ENCODE assay signal across 8 mouse cellular contexts in genomic region chr7:131800416-131801045, GRCm38 (mm10).
DNase-seq lines count a peak whose midpoint lies in the region; ATAC-seq and TF ChIP-seq lines count a peak whose summit lies in the region.

No protein-coding gene starts in this region.

- H3K4me2 ChIP-seq in intestine, postnatal 0 days (replicated peaks; ENCODE audit: low read depth), result no peak overlapping the region
- no peak overlapping the region for H3K4me2 ChIP-seq in intestine, embryonic 16.5 days (ENCODE audit: low read depth, low read length)
- H3K4me2 ChIP-seq in neural tube, embryonic 12.5 days (replicated peaks), result peak overlapping the region; percentile 31; the same call in 1 of the 2 replicates

- no peak overlapping the region for H3K9ac ChIP-seq in intestine, postnatal 0 days (ENCODE audit: low read depth, low read length)
- H3K9ac ChIP-seq in intestine, embryonic 16.5 days (ENCODE audit: low read depth, low read length), result no peak overlapping the region
- H3K9ac ChIP-seq in neural tube, embryonic 12.5 days, result no peak overlapping the region

- no peak overlapping the region for H3K27ac ChIP-seq in intestine, postnatal 0 days (ENCODE audit: low read depth, low read length)
- H3K27ac ChIP-seq in intestine, embryonic 16.5 days (ENCODE audit: low read length), result no peak overlapping the region
- no peak overlapping the region for H3K27ac ChIP-seq in kidney, adult 2 months (ENCODE audit: insufficient read depth, low read depth, low read length)
- no peak overlapping the region for H3K27ac ChIP-seq in neural tube, embryonic 12.5 days

- TF ChIP-seq POLR2A in kidney, adult 2 months (IDR thresholded peaks at IDR 0.05; ENCODE audit: low read depth, low read length), result no peak

- 55% methylated on average over 6 of the region's 6 CpGs for WGBS in intestine, postnatal 0 days
- 39% methylated on average over 6 of the region's 6 CpGs for WGBS in intestine, embryonic 16.5 days
- WGBS in kidney, adult 2 months, result 13% methylated on average over 6 of the region's 6 CpGs
- WGBS in neural tube, embryonic 12.5 days, result 18% methylated on average over 6 of the region's 6 CpGs

- TF ChIP-seq CTCF in intestine, postnatal 0 days (IDR thresholded peaks at IDR 0.05; ENCODE audit: low read depth), result peak; percentile 54
- TF ChIP-seq CTCF in kidney, adult 2 months (conservative IDR thresholded peaks at IDR 0.05; ENCODE audit: insufficient read depth, insufficient read length, low read depth, low read length), result peak; percentile 35; the same call in 1 of the 2 replicates

- no peaks in the 10 kb centered on the region for H3K9me3 ChIP-seq in intestine, postnatal 0 days (ENCODE audit: control insufficient read depth)
- H3K9me3 ChIP-seq in intestine, embryonic 16.5 days (ENCODE audit: control insufficient read depth, low read length), result no peaks in the 10 kb centered on the region
- H3K9me3 ChIP-seq in neural tube, embryonic 12.5 days, result no peaks in the 10 kb centered on the region

- no peak for ATAC-seq in intestine, postnatal 0 days
- no peak for ATAC-seq in intestine, embryonic 16.5 days
- peak; percentile 30 for ATAC-seq in neural tube, embryonic 12.5 days (ENCODE audit: low FRiP score, low read depth)
- ATAC-seq in megakaryocyte progenitor cell, adult 5-6 weeks (replicated peaks; ENCODE audit: poor library complexity), result no peak; the same call in 1 of the 2 replicates

- H3K27me3 ChIP-seq in intestine, postnatal 0 days (replicated peaks; ENCODE audit: control insufficient read depth, insufficient read depth, low read length), result no peaks in the 10 kb centered on the region
- no peaks in the 10 kb centered on the region for H3K27me3 ChIP-seq in intestine, embryonic 16.5 days (replicated peaks; ENCODE audit: control insufficient read depth, insufficient read depth, low read length)
- no peaks in the 10 kb centered on the region for H3K27me3 ChIP-seq in kidney, adult 2 months (replicated peaks; ENCODE audit: control insufficient read depth, insufficient read depth, low read length)
- H3K27me3 ChIP-seq in neural tube, embryonic 12.5 days (replicated peaks), result peaks cover 30% of the 10 kb centered on the region

- H3K36me3 ChIP-seq in intestine, postnatal 0 days (ENCODE audit: control insufficient read depth, insufficient read depth), result no peaks in the 10 kb centered on the region
- no peaks in the 10 kb centered on the region for H3K36me3 ChIP-seq in intestine, embryonic 16.5 days (ENCODE audit: control insufficient read depth, insufficient read depth, low read length)
- H3K36me3 ChIP-seq in kidney, adult 2 months (ENCODE audit: control insufficient read depth, insufficient read depth, low read length), result no peaks in the 10 kb centered on the region
- no peaks in the 10 kb centered on the region for H3K36me3 ChIP-seq in neural tube, embryonic 12.5 days

- H3K4me1 ChIP-seq in intestine, postnatal 0 days (replicated peaks; ENCODE audit: control insufficient read depth, insufficient read depth, low read length), result no peaks in the 10 kb centered on the region
- no peaks in the 10 kb centered on the region for H3K4me1 ChIP-seq in intestine, embryonic 16.5 days (ENCODE audit: control insufficient read depth, insufficient read depth, low read length)
- no peaks in the 10 kb centered on the region for H3K4me1 ChIP-seq in kidney, adult 2 months (ENCODE audit: control insufficient read depth, insufficient read depth, low read length)
- peaks cover 26% of the 10 kb centered on the region for H3K4me1 ChIP-seq in neural tube, embryonic 12.5 days

- peak; percentile 62 for DNase-seq in adrenal gland, postnatal 10 days
- peak; percentile 57 for DNase-seq in kidney, adult 2 months
- no peak for DNase-seq in urinary bladder, adult 2 months (ENCODE audit: low spot score)
- no peak for DNase-seq in cerebellum, postnatal 36 days

- no peak overlapping the region for H3K4me3 ChIP-seq in intestine, postnatal 0 days (ENCODE audit: low read depth, low read length)
- no peak overlapping the region for H3K4me3 ChIP-seq in intestine, embryonic 16.5 days (ENCODE audit: low read length)
- no peak overlapping the region for H3K4me3 ChIP-seq in kidney, adult 2 months (ENCODE audit: insufficient read depth, low read depth, low read length)
- H3K4me3 ChIP-seq in neural tube, embryonic 12.5 days, result no peak overlapping the region

Comparison
In these comparisons a context has a peak if more than half of its experiments do, and no peak if none do; other contexts are left out.
1. DNase-seq: peak in adrenal gland, postnatal 10 days (single experiment) and kidney, adult 2 months (single experiment); none in urinary bladder, adult 2 months (single experiment) and cerebellum, postnatal 36 days (0 of 2).